Mouse (Mus musculus) stomach, postnatal 0 days (tissue): ENCODE measurements at regions not wholly inside any gene's neighbourhood (a gene's known extent, or its start where the extent isn't known, plus 50 kb on each side); places are given as distances from the start of the nearest gene placed in this dataset.

Experiments
- ATAC-seq: fragments of 200-750 bp; cut with Nextera tagmentation; 2 replicates; pipeline ENCODE4 v1.8.0; 2017; ENCODE audit not compliant: low FRiP score, low TSS enrichment
- DNase-seq: peaks from one replicate; pipeline ENCODE4 v3.0.0-alpha.2; 2016; ENCODE audit warnings: low spot score
- H3K27ac ChIP-seq: fragments of 300-500 bp; sonication (generic); replicated peaks from 2 replicates; pipeline ENCODE4 v1.5.1; 2014; ENCODE audit warnings: mild to moderate bottlenecking, control low read depth
- H3K27me3 ChIP-seq: fragments of 300-500 bp; sonication (generic); 2 replicates; pipeline ENCODE4 v1.6.1; 2014; ENCODE audit warnings: low read length; ENCODE audit not compliant: control insufficient read depth, insufficient read depth
- H3K36me3 ChIP-seq: fragments of 300-500 bp; sonication (generic); 2 replicates; pipeline ENCODE4 v1.6.1; 2014; ENCODE audit warnings: low read length, mixed read lengths; ENCODE audit not compliant: control insufficient read depth, insufficient read depth
- H3K4me1 ChIP-seq: fragments of 300-500 bp; sonication (generic); replicated peaks from 2 replicates; pipeline ENCODE4 v1.6.1; 2014; ENCODE audit warnings: antibody characterized with exemption; ENCODE audit not compliant: control insufficient read depth, insufficient read depth
- H3K4me2 ChIP-seq: fragments of 300-500 bp; sonication (generic); replicated peaks from 2 replicates; pipeline ENCODE4 v1.6.1; 2014; ENCODE audit warnings: low read depth, mild to moderate bottlenecking, control low read depth, moderate library complexity
- H3K4me3 ChIP-seq: fragments of 300-500 bp; sonication (generic); 2 replicates; pipeline ENCODE4 v1.5.1; 2014; ENCODE audit warnings: low read depth, low read length, control low read depth
- H3K9ac ChIP-seq: fragments of 300-500 bp; sonication (generic); 2 replicates; pipeline ENCODE4 v1.6.1; 2014; ENCODE audit warnings: mild to moderate bottlenecking, low read length, control low read depth, mixed read lengths
- H3K9me3 ChIP-seq: fragments of 300-500 bp; sonication (generic); 2 replicates; pipeline ENCODE4 v1.6.1; 2016; ENCODE audit warnings: low read length; ENCODE audit not compliant: control insufficient read depth
- CTCF ChIP-seq: IDR thresholded peaks from 2 replicates; pipeline ENCODE4 v1.5.1; 2016; ENCODE audit warnings: antibody characterized with exemption, low read depth, mild to moderate bottlenecking, moderate library complexity
- EP300 ChIP-seq: optimal IDR thresholded peaks from 2 replicates; pipeline ENCODE3; 2016; ENCODE audit warnings: antibody characterized with exemption
- WGBS: fragments of 180-500 bp; shearing (Covaris S2); extraction: QIAGEN DNeasy Blood & Tissue Kit; methylation state at CpG from one replicate; pipeline ENCODE4 v1.1.7; 2014; 5-methylcytosine and 5-hydroxymethylcytosine counted together

- H3K27me3 ChIP-seq: no peaks in the 10 kb centered on the region
- TF ChIP-seq EP300 (no peak), CTCF (no peak)
- WGBS: 41% methylated on average over 9 of the region's 9 CpGs
Measured at GRCm38 (mm10) chr5:119251311-119252047, 419.0 kb upstream of the Tbx3 start.

GRCm38 (mm10) chr5:119257374-119258120 is 412.9 kb upstream of the Tbx3 start:
- DNase-seq (no peak), ATAC-seq (no peak)
- no peaks in the 10 kb centered on the region for H3K4me1 ChIP-seq
- 63% methylated on average over 21 of the region's 21 CpGs for WGBS
- no peaks in the 10 kb centered on the region for H3K9me3 ChIP-seq
- no peak for TF ChIP-seq CTCF
- no peak overlapping the region for H3K4me3 ChIP-seq
- H3K27me3 ChIP-seq: no peaks in the 10 kb centered on the region
- no peak overlapping the region for H3K9ac ChIP-seq
- H3K36me3 ChIP-seq: no peaks in the 10 kb centered on the region
- no peak overlapping the region for H3K27ac ChIP-seq
- H3K4me2 ChIP-seq: no peak overlapping the region

More at GRCm38 (mm10) chr5:119251311-119252047, 419.0 kb upstream of the Tbx3 start:
- no peak overlapping the region for H3K9ac ChIP-seq
- no peaks in the 10 kb centered on the region for H3K9me3 ChIP-seq
- no peak overlapping the region for H3K27ac ChIP-seq
- no peaks in the 10 kb centered on the region for H3K36me3 ChIP-seq
- ATAC-seq (no peak), DNase-seq (no peak)
- no peak overlapping the region for H3K4me2 ChIP-seq
- no peaks in the 10 kb centered on the region for H3K4me1 ChIP-seq
- no peak overlapping the region for H3K4me3 ChIP-seq

GRCm38 (mm10) chr5:119258831-119259230 is 411.6 kb upstream of the Tbx3 start:
- TF ChIP-seq EP300 (no peak), CTCF (no peak)
- H3K4me3 ChIP-seq: no peak overlapping the region
- 81% methylated on average over 5 of the region's 5 CpGs for WGBS
- no peak overlapping the region for H3K4me2 ChIP-seq
- no peaks in the 10 kb centered on the region for H3K27me3 ChIP-seq
- no peaks in the 10 kb centered on the region for H3K9me3 ChIP-seq
- no peak overlapping the region for H3K9ac ChIP-seq
- no peaks in the 10 kb centered on the region for H3K36me3 ChIP-seq
- ATAC-seq (no peak), DNase-seq (no peak)
- no peak overlapping the region for H3K27ac ChIP-seq
- no peaks in the 10 kb centered on the region for H3K4me1 ChIP-seq

- TF ChIP-seq CTCF (no peak), EP300 (no peak)
- H3K27me3 ChIP-seq: no peaks in the 10 kb centered on the region
- no peak overlapping the region for H3K9ac ChIP-seq
- H3K27ac ChIP-seq: 0 out of 2 replicates have a peak overlapping the region, but pooled peaks have one; percentile 31
- peak; percentile 18 for DNase-seq
- H3K9me3 ChIP-seq: no peaks in the 10 kb centered on the region
- H3K36me3 ChIP-seq: no peaks in the 10 kb centered on the region
- H3K4me3 ChIP-seq: no peak overlapping the region
- no peak overlapping the region for H3K4me2 ChIP-seq
- no peak for ATAC-seq
- H3K4me1 ChIP-seq: no peaks in the 10 kb centered on the region
- 50% methylated on average over 20 of the region's 20 CpGs for WGBS
Measured at GRCm38 (mm10) chr5:119265149-119265890, 405.1 kb upstream of the Tbx3 start.

- Histone ChIP-seq H3K4me1 (no peaks in the 10 kb centered on the region), H3K36me3 (no peaks in the 10 kb centered on the region), H3K9me3 (no peaks in the 10 kb centered on the region), H3K27me3 (no peaks in the 10 kb centered on the region), H3K27ac (no peak overlapping the region), H3K4me2 (no peak overlapping the region), H3K4me3 (no peak overlapping the region), H3K9ac (no peak overlapping the region)
- WGBS: 87% methylated on average over 26 of the region's 26 CpGs
- no peak for ATAC-seq
- no peak for DNase-seq
- TF ChIP-seq CTCF (no peak), EP300 (no peak)
Measured at GRCm38 (mm10) chr5:119271234-119271852, 399.1 kb upstream of the Tbx3 start.
